Mouse (Mus musculus): ENCODE measurements around the gene Gfod2.

GRCm38 (mm10) chr8:105708675-105709074 is 49.8 kb downstream of the Gfod2 start:
- TF ChIP-seq CTCF (IDR thresholded peaks at IDR 0.05) (no peak), EP300 (IDR thresholded peaks at IDR 0.05; ENCODE audit: insufficient read depth, low read depth, low read length) (no peak), POLR2A (IDR thresholded peaks at IDR 0.05; ENCODE audit: insufficient read depth, low read depth, low read length) (no peak)

All from heart, adult 2 months (tissue).